Mouse (Mus musculus): Measurements from ENCODE around the gene Ppp1r1a.

The Ppp1r1a gene

GRCm38 (mm10) chr15:103537822-103538213 is at the start of gene Ppp1r1a:
Gene Ppp1r1a (minus strand): TSS chr15:103538003.
- peak in 1 of 2 experiments; percentile 53 for DNase-seq (ENCODE audit: low spot score in 2 of 2)

GRCm38 (mm10) chr15:103585876-103586275 is 48.1 kb upstream of the Ppp1r1a start:
- no peak for DNase-seq (ENCODE audit: low spot score in 2 of 2)

GRCm38 (mm10) chr15:103564981-103565380 is 27.2 kb upstream of the Ppp1r1a start, which contains the start of gene Glycam1:
Gene Glycam1 (minus strand): TSS chr15:103565081.
- no peak for DNase-seq (ENCODE audit: low spot score in 2 of 2)

- DNase-seq (ENCODE audit: low spot score in 2 of 2) = peak in 1 of 2 experiments; percentile 8
These were observed 14.4 kb upstream of the Ppp1r1a start for GRCm38 (mm10) chr15:103552096-103552690.

- no peak for DNase-seq (ENCODE audit: low spot score in 2 of 2)
These were observed 13.2 kb upstream of the Ppp1r1a start for GRCm38 (mm10) chr15:103551053-103551452.

- DNase-seq (ENCODE audit: low spot score in 2 of 2) = no peak
These were observed 11.7 kb upstream of the Ppp1r1a start for GRCm38 (mm10) chr15:103549475-103549874.

- no peak for DNase-seq (ENCODE audit: low spot score in 2 of 2)
These were observed 10.2 kb upstream of the Ppp1r1a start for GRCm38 (mm10) chr15:103547983-103548382.

- no peak for DNase-seq (ENCODE audit: low spot score in 2 of 2)
These were observed 4.7 kb upstream of the Ppp1r1a start for GRCm38 (mm10) chr15:103542526-103542925.

- DNase-seq (ENCODE audit: low spot score in 2 of 2) = no peak
These were observed 2.8 kb upstream of the Ppp1r1a start for GRCm38 (mm10) chr15:103540646-103541045.

- DNase-seq (ENCODE audit: low spot score in 2 of 2) = no peak
These were observed 1.5 kb upstream of the Ppp1r1a start for GRCm38 (mm10) chr15:103539259-103539658.

GRCm38 (mm10) chr15:103537011-103537821 is 587 bp downstream of the Ppp1r1a start:
- DNase-seq (ENCODE audit: low spot score in 2 of 2) = no peak

- no peak for DNase-seq (ENCODE audit: low spot score in 2 of 2)
These were observed 1.3 kb downstream of the Ppp1r1a start for GRCm38 (mm10) chr15:103536456-103536855.

- DNase-seq (ENCODE audit: low spot score in 2 of 2) = no peak
These were observed 2.0 kb downstream of the Ppp1r1a start for GRCm38 (mm10) chr15:103535786-103536185.

- DNase-seq (ENCODE audit: low spot score in 2 of 2) = no peak
These were observed 2.8 kb downstream of the Ppp1r1a start for GRCm38 (mm10) chr15:103535030-103535429.

GRCm38 (mm10) chr15:103534054-103534620 is 3.7 kb downstream of the Ppp1r1a start:
- no peak for DNase-seq (ENCODE audit: low spot score in 2 of 2)

GRCm38 (mm10) chr15:103530372-103530771 is 7.4 kb downstream of the Ppp1r1a start:
- peak; percentile 20 to 27 for DNase-seq (ENCODE audit: low spot score in 2 of 2)

GRCm38 (mm10) chr15:103523156-103523555 is 14.6 kb downstream of the Ppp1r1a start:
- DNase-seq (ENCODE audit: low spot score in 2 of 2) = no peak

GRCm38 (mm10) chr15:103522458-103523099 is 15.2 kb downstream of the Ppp1r1a start:
- no peak for DNase-seq (ENCODE audit: low spot score in 2 of 2)

- DNase-seq (ENCODE audit: low spot score in 2 of 2) = no peak
These were observed 18.1 kb downstream of the Ppp1r1a start for GRCm38 (mm10) chr15:103519386-103520378.

- no peak for DNase-seq (ENCODE audit: low spot score in 2 of 2)
These were observed 19.0 kb downstream of the Ppp1r1a start for GRCm38 (mm10) chr15:103518600-103519385.

All from urinary bladder, postnatal 36 days (tissue).